Mouse (Mus musculus) layer of hippocampus, adult 2 months (tissue): ENCODE results near the gene R3hdm4. TPM values are rescaled to one million over a fixed set of nuclear protein-coding genes. Genes with fewer than 3 reads are reported as not detected.

Source experiments
- DNase-seq, 2 experiments: peaks; one replicate each; pipeline ENCODE4 v3.0.0; 2022; ENCODE audit warnings: low spot score in 2 of 2
- H3K27ac ChIP-seq: fragments of 200-600 bp; 2 replicates; pipeline ENCODE4 v1.8.1; 2022
- H3K4me3 ChIP-seq: fragments of 200-600 bp; 2 replicates; pipeline ENCODE4 v1.8.1; 2022; ENCODE audit warnings: mild to moderate bottlenecking
- CTCF ChIP-seq: fragments of 200-600 bp; conservative IDR thresholded peaks from 2 replicates; pipeline ENCODE4 v1.8.1; 2022; ENCODE audit warnings: antibody characterized with exemption, mild to moderate bottlenecking, moderate library complexity
- total RNA-seq, 2 experiments: library from RNA; stranded (reverse); gene quantifications; 2 replicates each; pipeline ENCODE4 v1.2.3; 2021

R3hdm4 gene
- total RNA-seq, 2 experiments from 2014 or later, result 365 to 385 TPM

DNA sequence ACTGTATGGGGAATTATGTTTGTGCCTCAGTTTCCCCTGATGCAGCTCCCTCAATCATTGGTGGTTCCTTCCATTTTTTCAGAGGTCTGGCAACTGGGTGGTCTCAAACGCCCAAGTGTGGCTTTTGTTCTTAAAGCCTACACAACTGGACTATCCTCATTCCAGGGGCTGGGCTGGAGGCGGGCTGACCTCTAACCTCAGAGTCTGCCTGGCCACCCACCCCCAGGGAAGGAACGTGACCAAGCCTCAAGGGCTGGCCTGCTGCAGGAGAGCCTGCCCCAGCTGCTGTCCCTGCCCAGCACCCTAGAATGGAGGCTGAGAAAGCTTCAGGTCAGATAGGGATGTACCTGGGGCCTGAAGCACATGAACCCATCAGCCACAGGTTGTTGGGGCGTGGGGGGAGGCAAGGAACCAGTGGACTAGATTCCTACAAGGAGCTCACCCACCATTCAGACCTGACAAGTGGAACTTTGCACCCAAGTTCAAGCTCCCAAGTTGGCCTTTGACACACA, 35.7 kb upstream of the R3hdm4 start:
- H3K27ac ChIP-seq, result no peak overlapping the region
- no peak overlapping the region for H3K4me3 ChIP-seq
- DNase-seq, result no peak
- no peak for TF ChIP-seq CTCF

DNA sequence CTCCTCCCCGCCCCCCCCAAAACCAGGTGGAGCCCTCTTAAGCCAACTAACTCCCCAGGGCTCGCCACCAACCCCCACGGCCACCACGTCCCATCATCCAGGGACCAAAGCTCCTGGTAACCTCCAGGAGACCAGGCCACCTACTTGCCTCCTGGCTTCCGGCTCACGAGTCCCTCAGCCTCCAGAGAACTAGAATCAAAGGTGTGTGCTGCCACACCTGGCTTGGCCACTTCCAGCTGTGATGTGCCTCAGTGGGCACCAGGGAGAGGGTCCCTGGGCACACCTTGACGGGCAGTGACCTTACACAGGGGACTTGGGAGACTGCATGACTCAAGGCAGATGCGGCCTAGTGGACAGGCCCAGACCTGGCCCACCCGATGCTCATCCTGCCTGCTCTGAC, 34.7 kb upstream of the R3hdm4 start:
- Histone ChIP-seq H3K4me3 (no peak overlapping the region), H3K27ac (no peak overlapping the region)
- no peak for DNase-seq
- TF ChIP-seq CTCF, result no peak

DNA sequence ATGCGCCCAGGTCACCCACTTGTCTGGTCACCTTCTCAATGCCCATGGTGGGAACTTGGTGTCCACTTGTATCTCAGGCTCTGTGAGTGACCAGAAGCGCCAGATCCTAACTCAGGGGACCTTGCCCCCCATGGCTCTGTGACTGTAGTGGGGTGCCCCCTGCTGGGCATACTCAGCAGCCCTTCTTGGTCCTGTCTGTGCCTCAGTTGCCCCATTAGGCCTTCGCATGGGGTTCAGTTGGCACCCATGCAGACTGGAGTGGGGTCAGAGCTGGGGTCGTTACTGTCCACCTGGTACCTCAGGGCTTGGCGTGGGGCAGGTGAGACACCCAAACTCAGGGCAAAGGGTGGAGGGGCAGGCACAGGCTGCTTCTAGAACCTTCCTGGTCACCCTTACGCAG, 32.9 kb upstream of the R3hdm4 start:
- no peak overlapping the region for H3K27ac ChIP-seq
- TF ChIP-seq CTCF, result peak; percentile 87
- peak in 1 of 2 experiments; percentile 49 for DNase-seq

DNA sequence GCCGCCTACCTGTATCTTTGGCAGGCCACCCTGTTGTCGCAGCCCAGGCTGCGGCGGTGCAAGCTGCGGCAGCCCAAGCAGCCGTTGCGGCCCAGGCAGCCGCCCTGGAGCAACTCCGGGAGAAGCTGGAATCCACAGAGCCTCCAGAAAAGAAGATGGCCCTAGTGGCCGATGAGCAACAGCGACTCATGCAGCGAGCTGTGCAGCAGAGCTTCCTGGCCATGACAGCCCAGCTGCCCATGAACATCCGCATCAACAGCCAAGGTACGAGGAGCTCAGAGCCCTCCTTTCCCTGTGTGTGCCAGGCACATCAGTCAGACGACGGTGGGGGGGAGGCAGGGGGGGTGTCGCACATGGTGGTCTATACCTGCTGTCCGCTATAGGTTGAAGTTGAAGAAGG, 29.7 kb upstream of the R3hdm4 start:
- DNase-seq, result no peak
- Histone ChIP-seq H3K4me3 (no peak overlapping the region), H3K27ac (no peak overlapping the region)
- TF ChIP-seq CTCF, result no peak

More for the DNA sequence above, 32.9 kb upstream of the R3hdm4 start:
- no peak overlapping the region for H3K4me3 ChIP-seq

DNA sequence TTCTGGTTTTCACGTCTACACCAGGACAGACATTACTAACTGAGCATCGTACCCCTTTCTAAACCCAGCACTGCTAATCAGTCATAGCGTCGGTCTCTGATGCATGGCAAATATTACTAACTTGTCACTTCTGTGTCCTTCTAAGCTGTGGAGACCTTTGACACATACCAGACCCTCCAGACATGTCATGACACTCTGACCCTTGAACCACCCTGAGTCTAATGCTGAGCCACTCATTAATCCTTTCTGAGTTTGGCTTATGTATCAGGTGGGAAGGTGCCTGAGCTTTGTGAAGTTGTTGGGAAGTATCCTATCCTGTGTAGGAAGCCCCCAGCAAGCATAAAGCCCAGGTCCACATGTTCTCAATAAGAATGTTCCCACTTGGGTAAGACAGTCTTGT, 28.9 kb upstream of the R3hdm4 start:
- Histone ChIP-seq H3K4me3 (no peak overlapping the region), H3K27ac (no peak overlapping the region)
- TF ChIP-seq CTCF, result no peak
- DNase-seq, result no peak

DNA sequence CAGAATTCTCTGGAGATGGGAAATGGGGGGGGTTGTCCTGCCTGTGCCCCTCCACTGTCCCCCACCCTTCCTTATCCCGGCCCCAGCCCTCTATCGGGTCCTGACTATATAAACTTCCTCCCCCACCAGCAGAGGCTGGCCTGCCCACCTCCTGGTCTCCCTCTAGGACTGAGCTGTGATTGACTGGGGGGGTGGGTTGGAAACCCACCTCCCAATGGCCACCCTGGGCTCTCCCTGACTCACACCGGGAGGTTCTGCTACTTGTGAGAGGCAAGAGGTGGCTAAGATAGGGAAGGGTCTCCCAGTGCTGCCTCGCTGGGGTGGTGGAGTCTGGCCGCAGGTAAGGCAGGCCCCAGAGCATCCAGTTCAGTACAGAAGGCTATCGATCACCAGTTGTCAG, 26.5 kb upstream of the R3hdm4 start:
- no peak for TF ChIP-seq CTCF
- Histone ChIP-seq H3K4me3 (no peak overlapping the region), H3K27ac (no peak overlapping the region)
- no peak for DNase-seq

DNA sequence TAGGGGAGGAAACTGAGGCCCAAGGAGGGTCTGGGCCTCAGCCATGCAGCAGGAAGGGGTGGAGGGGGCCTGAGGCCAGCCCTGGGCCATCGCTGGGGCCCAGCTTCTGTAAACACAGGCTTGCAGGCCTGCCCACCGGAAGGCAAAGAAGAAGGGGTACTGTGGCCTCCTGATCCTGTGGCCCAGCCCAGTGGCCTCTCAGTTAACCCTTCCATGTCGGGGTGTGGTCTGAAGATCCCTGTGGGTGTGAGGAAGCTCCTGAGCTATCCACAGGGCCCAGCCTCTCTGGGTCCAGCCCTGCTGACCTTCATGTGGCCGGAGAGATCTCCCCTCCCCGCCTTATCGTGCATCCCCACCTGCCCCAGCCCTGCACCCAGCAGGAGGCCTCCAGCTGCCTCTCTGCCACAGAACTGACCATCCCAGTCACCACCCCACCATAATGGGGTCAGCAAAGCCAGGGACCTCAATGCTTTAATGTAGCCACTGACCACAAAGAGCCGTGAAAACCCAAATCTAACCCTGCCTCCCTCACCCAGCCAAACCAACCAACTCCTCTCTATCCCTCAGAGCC, 25.8 kb upstream of the R3hdm4 start:
- no peak overlapping the region for H3K27ac ChIP-seq
- TF ChIP-seq CTCF, result no peak
- DNase-seq, result no peak
- H3K4me3 ChIP-seq, result no peak overlapping the region

DNA sequence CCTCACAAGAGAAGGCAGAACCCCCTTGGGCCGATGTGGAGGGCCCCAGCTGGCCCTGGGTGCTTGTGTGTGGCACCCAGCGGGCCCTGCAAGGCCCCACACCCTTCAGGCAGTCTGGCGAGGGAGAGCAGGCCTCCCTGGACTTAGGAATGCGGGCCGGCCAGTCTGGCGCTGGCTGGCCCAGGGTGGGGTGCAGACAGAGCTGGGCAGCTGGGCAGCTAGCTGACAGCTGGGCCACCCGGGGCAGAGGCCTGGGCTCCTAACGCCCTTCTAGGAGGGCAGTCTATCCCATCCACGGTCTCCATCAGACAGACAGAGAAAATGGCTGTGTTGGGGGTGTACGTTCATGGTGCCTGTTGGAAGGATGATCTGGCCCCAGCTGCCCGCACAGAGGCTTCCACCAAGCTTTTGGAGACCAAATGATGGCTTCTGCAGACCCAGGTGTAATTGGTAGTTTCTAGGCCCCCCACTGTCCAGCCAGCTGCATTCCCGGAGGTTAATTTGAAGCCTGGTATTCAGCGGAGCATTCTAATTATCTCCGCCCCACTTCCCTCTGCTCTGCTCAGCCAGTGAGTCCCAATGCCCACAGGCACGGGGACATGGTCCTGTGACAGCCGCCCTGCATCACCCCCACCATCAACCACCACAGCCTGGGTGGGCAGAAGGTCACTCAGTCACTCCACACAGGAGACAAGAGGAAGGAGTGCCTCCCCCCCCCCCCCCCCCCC, 24.7 kb upstream of the R3hdm4 start:
- TF ChIP-seq CTCF, result no peak
- no peak overlapping the region for H3K4me3 ChIP-seq
- H3K27ac ChIP-seq, result no peak overlapping the region
- DNase-seq, result no peak

DNA sequence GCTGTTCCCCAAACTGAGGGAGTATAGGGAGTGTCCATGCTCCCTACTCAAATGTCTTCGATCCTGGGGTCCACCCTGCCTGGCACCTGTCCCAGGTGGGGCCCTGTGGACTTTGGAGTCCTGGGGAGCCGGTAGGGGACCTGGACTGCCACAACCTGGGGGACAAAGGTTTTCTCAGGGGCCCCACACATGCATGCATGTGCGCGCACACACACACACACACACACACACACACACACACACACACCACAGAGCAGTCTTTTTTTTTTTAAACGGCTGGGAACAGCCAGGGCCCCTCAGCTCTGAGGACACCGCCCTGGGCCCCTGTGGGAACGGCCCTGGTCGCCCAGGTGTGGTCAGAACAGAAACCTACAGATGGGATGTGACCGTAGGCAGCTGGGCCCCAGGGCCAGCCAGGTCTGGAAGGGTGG, 22.5 kb upstream of the R3hdm4 start:
- H3K27ac ChIP-seq, result no peak overlapping the region
- no peak for DNase-seq
- H3K4me3 ChIP-seq, result no peak overlapping the region
- TF ChIP-seq CTCF, result no peak

DNA sequence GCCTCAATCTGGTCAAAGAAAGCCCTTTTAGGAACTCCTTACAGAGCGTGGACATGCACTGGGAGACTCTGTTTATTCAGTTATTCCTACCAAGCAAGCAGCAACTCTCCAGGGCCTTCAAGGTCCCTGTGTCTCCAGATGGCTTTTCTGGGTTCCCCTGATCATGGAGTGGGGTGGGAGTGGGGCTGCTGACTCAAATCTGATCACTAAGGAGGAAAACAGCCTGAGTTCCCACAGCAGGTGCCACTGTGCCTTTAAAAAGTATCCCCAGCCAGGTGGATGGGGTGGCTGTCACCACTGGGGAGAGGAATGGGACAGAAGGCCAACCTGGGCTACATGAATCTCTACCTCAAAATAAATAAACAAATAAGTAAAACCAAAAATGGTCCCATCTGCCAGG, 22.0 kb upstream of the R3hdm4 start:
- H3K27ac ChIP-seq, result no peak overlapping the region
- H3K4me3 ChIP-seq, result no peak overlapping the region
- TF ChIP-seq CTCF, result no peak
- DNase-seq, result no peak

DNA sequence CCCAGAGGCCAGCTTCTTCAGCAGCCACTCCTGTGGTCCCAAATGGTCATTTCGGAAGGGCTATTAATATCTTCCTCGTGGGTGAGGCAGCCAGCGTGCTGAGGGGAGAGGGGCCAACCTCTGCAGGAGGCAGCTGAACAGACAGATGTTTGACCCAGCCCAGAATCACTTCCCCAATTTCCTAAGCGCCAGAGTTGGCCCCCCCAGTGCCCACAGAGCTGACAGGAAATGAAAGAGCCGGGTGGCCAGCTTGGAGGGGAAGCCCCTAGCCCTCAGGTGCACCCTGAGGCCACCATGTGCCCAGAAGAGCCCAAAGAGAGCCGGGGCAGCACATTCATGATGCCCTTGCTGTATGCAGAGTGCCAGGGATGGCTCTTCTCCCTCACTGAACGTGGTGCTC, 19.7 kb upstream of the R3hdm4 start:
- no peak for TF ChIP-seq CTCF
- H3K27ac ChIP-seq, result no peak overlapping the region
- H3K4me3 ChIP-seq, result no peak overlapping the region
- no peak for DNase-seq

DNA sequence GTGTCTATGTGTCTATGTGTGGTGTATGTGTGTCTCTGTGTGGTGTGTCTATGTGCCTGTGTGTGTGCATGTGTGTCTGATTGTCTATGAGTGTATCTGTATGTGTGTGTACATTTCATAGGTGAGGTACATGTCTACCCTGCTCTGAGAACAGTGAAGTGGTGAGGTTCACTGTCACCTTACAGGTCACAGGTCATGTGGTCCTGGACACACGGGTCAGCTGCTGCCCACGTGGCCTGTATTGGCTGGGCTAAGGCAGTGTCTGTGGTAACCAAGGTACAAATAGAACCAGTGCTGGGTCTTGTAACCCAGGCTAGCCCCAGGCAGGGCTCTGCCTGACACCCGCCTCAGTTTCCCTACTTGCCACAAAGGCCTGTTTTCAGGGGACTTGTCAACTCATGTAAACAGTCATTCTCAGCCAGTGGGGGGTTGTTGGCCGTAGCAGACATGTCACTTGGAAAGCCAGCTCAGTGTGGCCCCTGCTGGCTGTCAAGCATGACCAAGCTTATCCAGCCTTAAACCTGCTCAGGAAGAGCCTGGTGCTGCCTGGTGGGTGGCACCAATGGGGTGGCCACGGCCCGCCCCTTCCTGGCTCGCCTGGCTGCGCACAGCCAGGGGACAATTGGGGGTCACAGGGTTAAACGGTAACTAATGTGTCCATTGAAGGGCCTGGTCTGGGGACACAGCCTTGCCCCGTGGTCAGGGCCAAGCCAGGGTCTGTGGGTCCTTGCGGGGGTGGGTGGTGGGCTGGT, 16.9 kb upstream of the R3hdm4 start:
- H3K27ac ChIP-seq, result no peak overlapping the region
- TF ChIP-seq CTCF, result no peak
- no peak overlapping the region for H3K4me3 ChIP-seq
- no peak for DNase-seq

DNA sequence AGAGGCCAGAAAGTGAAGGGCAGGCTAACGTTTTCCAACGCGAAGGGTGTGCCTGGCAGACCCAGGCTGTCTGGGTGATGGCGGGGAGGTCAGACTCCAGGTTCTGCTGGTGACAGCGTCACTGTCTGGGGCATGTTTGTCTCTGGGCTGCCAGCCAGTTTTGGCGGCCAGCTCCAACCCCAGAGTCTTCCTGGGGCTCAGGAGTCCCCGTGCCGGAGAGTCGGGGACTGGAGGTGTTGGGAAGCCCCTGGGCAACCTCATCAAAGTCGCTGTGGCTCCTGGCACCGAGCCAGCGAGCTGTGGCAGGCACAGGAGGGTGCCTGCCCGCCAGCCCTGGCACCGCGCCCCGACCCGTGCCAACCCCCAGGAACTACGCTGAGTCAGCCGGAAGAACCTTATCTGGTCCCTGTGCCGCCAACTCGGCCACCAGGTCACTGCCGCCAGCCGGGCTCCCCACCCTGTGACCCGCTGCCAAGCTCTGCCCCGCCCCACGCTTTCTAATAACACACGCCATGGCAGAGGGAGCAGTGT, 16.0 kb upstream of the R3hdm4 start:
- H3K27ac ChIP-seq, result no peak overlapping the region
- no peak for TF ChIP-seq CTCF
- H3K4me3 ChIP-seq, result peak overlapping the region; percentile 24; the same call in 1 of the 2 replicates
- DNase-seq, result no peak
